Mouse (Mus musculus) ES-E14 (cell line): ENCODE data around the gene 1700067P10Rik. TPM values are rescaled to one million over a fixed set of nuclear protein-coding genes. Genes with fewer than 3 reads are reported as not detected.

Experiments
- DNase-seq: peaks from one replicate; pipeline ENCODE4 v3.0.0-alpha.2; 2013; ENCODE audit warnings: low read depth, low spot score
- H3K27ac ChIP-seq: 2 replicates; pipeline ENCODE4 v1.5.1; 2012; ENCODE audit warnings: low read depth, mild to moderate bottlenecking, low read length, moderate library complexity, mixed read lengths; ENCODE audit not compliant: poor library complexity, insufficient read depth, severe bottlenecking
- H3K36me3 ChIP-seq: 2 replicates; pipeline ENCODE4 v1.6.1; 2012; ENCODE audit warnings: mild to moderate bottlenecking, low read length, moderate library complexity, mixed read lengths; ENCODE audit not compliant: control insufficient read depth, poor library complexity, insufficient read depth, severe bottlenecking
- H3K4me1 ChIP-seq, 2 experiments: fragments of 150-350 bp in 1 of 2; sonication (generic) in 1 of 2; 2 replicates each; pipeline ENCODE4 v1.6.1; 2012; ENCODE audit warnings: low read length in 2 of 2, mild to moderate bottlenecking in 1 of 2, mixed read lengths in 1 of 2; ENCODE audit not compliant: control insufficient read depth in 2 of 2, insufficient read depth in 2 of 2, poor library complexity in 1 of 2
- H3K4me3 ChIP-seq, 2 experiments: fragments of 150-350 bp in 1 of 2; sonication (generic) in 1 of 2; 2 replicates each; pipeline ENCODE4 v1.5.1; 2012; ENCODE audit warnings: low read length in 2 of 2, low read depth in 1 of 2, mild to moderate bottlenecking in 1 of 2, mixed read lengths in 1 of 2; ENCODE audit not compliant: insufficient read depth in 1 of 2, poor library complexity in 1 of 2, severe bottlenecking in 1 of 2
- H3K9ac ChIP-seq: 2 replicates; pipeline ENCODE4 v1.6.1; 2012; ENCODE audit warnings: low read depth, mild to moderate bottlenecking, low read length, mixed read lengths; ENCODE audit not compliant: poor library complexity, insufficient read depth, severe bottlenecking
- H3K9me3 ChIP-seq: fragments of 150-350 bp; sonication (generic); 2 replicates; pipeline ENCODE4 v1.6.1; 2012; ENCODE audit warnings: low read depth, mild to moderate bottlenecking, low read length; ENCODE audit not compliant: control insufficient read depth, insufficient read depth
- CHD2 ChIP-seq: IDR thresholded peaks from 2 replicates; pipeline ENCODE4 v1.6.1; 2014; ENCODE audit warnings: mild to moderate bottlenecking, low read depth, low read length, inconsistent platforms
- HCFC1 ChIP-seq: IDR thresholded peaks from 2 replicates; pipeline ENCODE4 v1.6.1; 2012; ENCODE audit warnings: low read length, inconsistent platforms, borderline replicate concordance; ENCODE audit not compliant: insufficient read depth
- MAFK ChIP-seq: IDR thresholded peaks from 2 replicates; pipeline ENCODE4 v1.6.1; 2014; ENCODE audit warnings: mild to moderate bottlenecking, low read depth, low read length, inconsistent platforms; ENCODE audit not compliant: insufficient read depth
- ZC3H11A ChIP-seq: IDR thresholded peaks from 2 replicates; pipeline ENCODE4 v1.6.1; 2012; ENCODE audit warnings: low read depth, mild to moderate bottlenecking, inconsistent platforms, low read length, borderline replicate concordance
- ZNF384 ChIP-seq: IDR thresholded peaks from 2 replicates; pipeline ENCODE4 v1.6.1; 2012; ENCODE audit warnings: low read depth, low read length, inconsistent platforms
- in situ Hi-C, 2 experiments: fragments of 600-800 bp; cut with MboI; formaldehyde crosslinking; loops; one replicate each; pipeline ENCODE4 v1.15.1; 2025; ENCODE audit warnings: low sequenced_read_pairs in 2 of 2, inconsistent platforms in 1 of 2; ENCODE audit not compliant: unreplicated experiment in 2 of 2
- total RNA-seq: library from RNA; depleted of rRNA; stranded (reverse); fragments of 300-350 nt; gene quantifications from 2 replicates; pipeline ENCODE4 v1.2.3, GENCODE M21; 2012

1700067P10Rik gene
- total RNA-seq, 1 experiment: not detected

- peaks cover 0 to 17% of the 10 kb centered on the region in 2 experiments; a peak in 2 of 4 replicates for H3K4me1 ChIP-seq
- H3K9ac ChIP-seq: no peak overlapping the region
- TF ChIP-seq ZNF384 (no peak), ZC3H11A (no peak), HCFC1 (no peak), CHD2 (no peak), MAFK (no peak)
- H3K27ac ChIP-seq: peak overlapping the region; percentile 24; the same call in 1 of the 2 replicates
- no peaks in the 10 kb centered on the region for H3K36me3 ChIP-seq
- in situ Hi-C loops: loop anchor here in 1 of 2 experiments (10.0 kb wide), 1 partner anchor 303 kb away; no protein-coding TSS in a partner anchor
- DNase-seq: no peak
- peak overlapping the region; percentile 18 to 46 for H3K4me3 ChIP-seq
- H3K9me3 ChIP-seq: no peaks in the 10 kb centered on the region
These were observed 8.8 kb downstream of the 1700067P10Rik start for GRCm38 (mm10) chr17:48097743-48098527.

GRCm38 (mm10) chr17:48098528-48098890, 9.4 kb downstream of the 1700067P10Rik start:
- H3K9ac ChIP-seq: peak overlapping the region; percentile 47; the same call in 1 of the 2 replicates
- no peak for TF ChIP-seq CHD2
- no peak for TF ChIP-seq MAFK
- TF ChIP-seq ZNF384: no peak
- no peak for TF ChIP-seq HCFC1
- TF ChIP-seq ZC3H11A: no peak
- peaks cover 0 to 17% of the 10 kb centered on the region in 2 experiments; a peak in 2 of 4 replicates for H3K4me1 ChIP-seq
- in situ Hi-C loops: loop anchor here in 1 of 2 experiments (10.0 kb wide), 1 partner anchor 304 kb away; no protein-coding TSS in a partner anchor
- H3K4me3 ChIP-seq: peak overlapping the region; percentile 18 to 37
- H3K9me3 ChIP-seq: no peaks in the 10 kb centered on the region
- H3K36me3 ChIP-seq: no peaks in the 10 kb centered on the region
- no peak overlapping the region; the same call in 1 of the 2 replicates for H3K27ac ChIP-seq
- DNase-seq: no peak

- H3K27ac ChIP-seq: no peak overlapping the region
- H3K9ac ChIP-seq: no peak overlapping the region
- H3K36me3 ChIP-seq: no peaks in the 10 kb centered on the region
- TF ChIP-seq ZC3H11A (no peak), MAFK (no peak), ZNF384 (no peak)
- DNase-seq: no peak
- peaks cover 0 to 17% of the 10 kb centered on the region in 2 experiments; a peak in 2 of 4 replicates for H3K4me1 ChIP-seq
- H3K4me3 ChIP-seq: peak overlapping the region in 1 of 2 experiments; percentile 12; a peak in 1 of 4 replicates
- in situ Hi-C loops: loop anchor here in 1 of 2 experiments (10.0 kb wide), 1 partner anchor 305 kb away; no protein-coding TSS in a partner anchor
- H3K9me3 ChIP-seq: no peaks in the 10 kb centered on the region
These were observed 10.2 kb downstream of the 1700067P10Rik start for GRCm38 (mm10) chr17:48099312-48099711.

- Histone ChIP-seq H3K27ac (no peak overlapping the region), H3K9ac (no peak overlapping the region; the same call in 1 of the 2 replicates), H3K4me3 (peak overlapping the region; percentile 4 to 22; a peak in 2 of 4 replicates), H3K4me1 (peaks cover 0 to 17% of the 10 kb centered on the region in 2 experiments; a peak in 2 of 4 replicates), H3K36me3 (no peaks in the 10 kb centered on the region), H3K9me3 (no peaks in the 10 kb centered on the region)
- in situ Hi-C loops: no loop called here
- TF ChIP-seq ZC3H11A (peak; percentile 12; the same call in 1 of the 2 replicates), MAFK (no peak)
- peak; percentile 81 for DNase-seq
These were observed 11.6 kb downstream of the 1700067P10Rik start for GRCm38 (mm10) chr17:48100441-48101417.
